Mouse (Mus musculus): ENCODE results near the gene Cdca7. TPM values are rescaled to one million over a fixed set of nuclear protein-coding genes. Genes with fewer than 3 reads are reported as not detected.

Cdca7 gene
- polyA plus RNA-seq (2012; rRNA removed; ENCODE audit: low replicate concordance): 2.6 and 43.6 TPM in 2 replicates

GRCm38 (mm10) chr2:72475797-72476485, at the start of gene Cdca7:
Cdca7 (plus strand) TSS chr2:72476159.

Other genes starting within 250 kb of the Cdca7 start
- gene Map3k20, start 190.5 kb upstream of the Cdca7 start, polyA plus RNA-seq (2012; rRNA removed; ENCODE audit: low replicate concordance): 32.1 and 36.8 TPM in 2 replicates